Mouse (Mus musculus): ENCODE measurements at regions not wholly inside any gene's neighbourhood (a gene's known extent, or its start where the extent isn't known, plus 50 kb on each side); places are given as distances from the start of the nearest gene placed in this dataset.

DNA sequence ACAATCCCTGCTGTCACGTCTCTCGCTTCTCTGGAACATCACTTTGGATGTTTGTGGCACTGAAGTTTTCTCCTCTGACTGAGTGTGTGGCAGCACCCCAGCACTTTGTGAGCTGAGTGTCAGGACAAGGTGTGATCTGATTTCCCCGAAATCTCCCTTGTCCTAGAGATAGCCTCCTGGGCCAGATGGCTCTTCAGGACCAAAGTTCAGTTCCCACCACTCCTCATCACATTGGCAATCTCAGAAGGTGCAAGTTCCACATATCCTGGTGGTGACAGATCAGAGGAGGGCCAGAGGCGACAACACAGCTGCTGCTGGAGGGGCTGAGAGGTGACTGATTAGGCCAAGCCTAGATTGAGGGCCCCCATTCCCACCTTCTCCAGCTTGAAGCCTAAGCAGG lies 193.2 kb upstream of the Fermt1 start:
- TF ChIP-seq CTCF (IDR thresholded peaks at IDR 0.05; ENCODE audit: extremely low read depth, insufficient read depth, low read length) = no peak
- TF ChIP-seq POLR2A (IDR thresholded peaks at IDR 0.05; ENCODE audit: extremely low read depth, insufficient read depth, low read length) = no peak
